Mouse (Mus musculus): ENCODE results near the gene Scg5.

- TF ChIP-seq CTCF (IDR thresholded peaks at IDR 0.05; ENCODE audit: low read depth) (no peak), EP300 (IDR thresholded peaks at IDR 0.05; ENCODE audit: low read depth) (no peak)
Observed at GRCm38 (mm10) chr2:113820117-113820516, 8.8 kb downstream of the Scg5 start.

All from liver, embryonic 14.5 days (tissue).